Mouse (Mus musculus): ENCODE data around the gene Samd7. TPM values are rescaled to one million over a fixed set of nuclear protein-coding genes. Genes with fewer than 3 reads are reported as not detected.
A peak's percentile ranks its signal among the peaks of the same experiment; 100 is the strongest.

Samd7 gene
- polyA plus RNA-seq, 1 experiment from 2014 or later: not detected

DNA sequence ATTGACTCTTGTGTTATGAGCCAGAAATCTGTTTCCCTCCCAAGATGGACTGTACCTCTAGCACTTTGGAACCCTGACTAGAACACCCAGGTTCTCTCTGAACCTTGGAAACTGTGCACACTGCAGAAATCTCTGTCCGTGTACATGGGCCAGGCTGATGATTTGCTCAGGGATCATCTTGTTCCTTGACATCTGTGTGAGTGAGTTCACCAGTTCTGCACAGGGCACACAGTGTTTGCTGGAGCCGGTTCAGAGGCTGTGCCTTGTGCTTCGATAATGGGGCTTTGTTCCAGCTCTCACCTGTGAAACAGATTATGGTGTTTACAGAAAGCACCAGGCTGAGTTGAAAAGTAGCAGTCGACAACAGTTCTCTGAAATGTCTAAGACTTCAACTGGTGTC, 26.5 kb downstream of the Samd7 start:
- no peaks in the 10 kb centered on the region for H3K9me3 ChIP-seq (ENCODE audit: control insufficient read depth, low read length)
- no peak overlapping the region for H3K27ac ChIP-seq (ENCODE audit: low read length)
- H3K27me3 ChIP-seq (replicated peaks; ENCODE audit: control insufficient read depth, insufficient read depth, low read length): no peaks in the 10 kb centered on the region
- no peak overlapping the region for H3K4me3 ChIP-seq (ENCODE audit: low read length)
- ATAC-seq: peak; percentile 42; the same call in 1 of the 2 replicates
- H3K36me3 ChIP-seq (ENCODE audit: control insufficient read depth, insufficient read depth, low read length): no peaks in the 10 kb centered on the region
- no peaks in the 10 kb centered on the region for H3K4me1 ChIP-seq (ENCODE audit: control insufficient read depth, insufficient read depth, low read length)
- no peak overlapping the region for H3K4me2 ChIP-seq (ENCODE audit: low read depth, low read length)
- no peak overlapping the region for H3K9ac ChIP-seq (ENCODE audit: low read depth, low read length)
- 46% methylated on average over 4 of the region's 4 CpGs for WGBS

DNA sequence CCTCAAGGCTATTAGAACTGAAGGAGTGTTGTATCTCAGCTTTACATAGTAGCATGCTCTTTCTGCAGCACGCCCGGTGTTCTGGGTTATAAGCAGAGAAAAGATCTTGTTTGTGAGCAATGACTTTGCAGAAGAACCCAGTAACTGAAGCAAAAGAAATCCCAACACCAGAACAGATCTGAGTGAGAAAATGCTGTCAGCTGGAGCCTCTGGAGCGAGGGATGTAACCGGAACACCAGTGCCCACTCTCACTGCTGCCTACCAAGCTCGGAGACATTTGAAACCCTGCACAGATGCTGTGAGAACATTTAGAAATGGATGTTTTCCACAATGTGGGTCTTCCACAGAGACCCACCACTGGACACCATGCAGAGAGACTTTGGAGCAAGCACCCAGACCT, 28.6 kb downstream of the Samd7 start:
- Histone ChIP-seq H3K27me3 (replicated peaks; ENCODE audit: control insufficient read depth, insufficient read depth, low read length) (no peaks in the 10 kb centered on the region), H3K4me2 (ENCODE audit: low read depth, low read length) (no peak overlapping the region), H3K9ac (ENCODE audit: low read depth, low read length) (no peak overlapping the region), H3K36me3 (ENCODE audit: control insufficient read depth, insufficient read depth, low read length) (no peaks in the 10 kb centered on the region), H3K4me1 (ENCODE audit: control insufficient read depth, insufficient read depth, low read length) (no peaks in the 10 kb centered on the region), H3K9me3 (ENCODE audit: control insufficient read depth, low read length) (no peaks in the 10 kb centered on the region), H3K27ac (ENCODE audit: low read length) (no peak overlapping the region), H3K4me3 (ENCODE audit: low read length) (no peak overlapping the region)
- no peak for ATAC-seq
- WGBS: 93% methylated on average over 5 of the region's 5 CpGs

GRCm38 (mm10) chr3:30777984-30778383, 31.9 kb downstream of the Samd7 start:
- no peaks in the 10 kb centered on the region for H3K36me3 ChIP-seq (ENCODE audit: control insufficient read depth, insufficient read depth, low read length)
- ATAC-seq: no peak
- no peak overlapping the region for H3K27ac ChIP-seq (ENCODE audit: low read length)
- 67% methylated on average over 5 of the region's 5 CpGs for WGBS
- H3K4me3 ChIP-seq (ENCODE audit: low read length): no peak overlapping the region
- no peaks in the 10 kb centered on the region for H3K4me1 ChIP-seq (ENCODE audit: control insufficient read depth, insufficient read depth, low read length)
- H3K9me3 ChIP-seq (ENCODE audit: control insufficient read depth, low read length): no peaks in the 10 kb centered on the region
- H3K9ac ChIP-seq (ENCODE audit: low read depth, low read length): no peak overlapping the region
- no peak overlapping the region for H3K4me2 ChIP-seq (ENCODE audit: low read depth, low read length)
- no peaks in the 10 kb centered on the region for H3K27me3 ChIP-seq (replicated peaks; ENCODE audit: control insufficient read depth, insufficient read depth, low read length)

DNA sequence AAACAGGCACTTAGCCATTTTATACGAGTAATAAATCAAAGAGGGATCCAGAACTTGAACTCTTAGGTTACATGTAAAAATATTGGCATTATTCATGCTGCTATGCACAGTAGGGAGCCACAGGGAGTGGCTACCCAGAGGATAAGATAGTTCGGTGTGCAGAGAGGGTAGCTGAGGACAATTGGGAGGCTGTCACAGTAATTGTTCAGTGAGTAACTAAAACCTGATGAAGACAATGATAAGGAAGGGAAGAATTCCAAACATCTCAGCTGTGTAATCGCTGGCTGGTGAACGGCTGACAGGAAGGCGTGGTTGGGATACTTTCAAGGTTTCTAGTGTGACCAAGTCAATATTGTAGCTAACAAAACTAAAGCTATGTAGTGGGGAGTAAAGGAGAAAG, 42.4 kb downstream of the Samd7 start:
- no peaks in the 10 kb centered on the region for H3K36me3 ChIP-seq (ENCODE audit: control insufficient read depth, insufficient read depth, low read length)
- H3K4me1 ChIP-seq (ENCODE audit: control insufficient read depth, insufficient read depth, low read length): no peaks in the 10 kb centered on the region
- H3K4me3 ChIP-seq (ENCODE audit: low read length): no peak overlapping the region
- WGBS: 20% methylated on average over 5 of the region's 5 CpGs
- no peak overlapping the region for H3K27ac ChIP-seq (ENCODE audit: low read length)
- H3K9ac ChIP-seq (ENCODE audit: low read depth, low read length): no peak overlapping the region
- no peak overlapping the region for H3K4me2 ChIP-seq (ENCODE audit: low read depth, low read length)
- no peaks in the 10 kb centered on the region for H3K27me3 ChIP-seq (replicated peaks; ENCODE audit: control insufficient read depth, insufficient read depth, low read length)
- H3K9me3 ChIP-seq (ENCODE audit: control insufficient read depth, low read length): no peaks in the 10 kb centered on the region
- no peak for ATAC-seq

GRCm38 (mm10) chr3:30792737-30793402, 46.8 kb downstream of the Samd7 start, which contains the start of gene Sec62:
Gene Sec62 (plus strand): TSS chr3:30792875.
- peak; percentile 98 for ATAC-seq
- Histone ChIP-seq H3K4me1 (ENCODE audit: control insufficient read depth, insufficient read depth, low read length) (no peaks in the 10 kb centered on the region), H3K27ac (ENCODE audit: low read length) (peak within 1 kb of the TSS; percentile 85), H3K9ac (ENCODE audit: low read depth, low read length) (peak within 1 kb of the TSS; percentile 97), H3K4me2 (ENCODE audit: low read depth, low read length) (peak within 1 kb of the TSS; percentile 78), H3K27me3 (replicated peaks; ENCODE audit: control insufficient read depth, insufficient read depth, low read length) (no peaks in the 10 kb centered on the region), H3K4me3 (ENCODE audit: low read length) (peak within 1 kb of the TSS; percentile 96), H3K36me3 (ENCODE audit: control insufficient read depth, insufficient read depth, low read length) (no peaks in the 10 kb centered on the region), H3K9me3 (ENCODE audit: control insufficient read depth, low read length) (no peaks in the 10 kb centered on the region)
- under 1% methylated on average over 54 of the region's 62 CpGs for WGBS

DNA sequence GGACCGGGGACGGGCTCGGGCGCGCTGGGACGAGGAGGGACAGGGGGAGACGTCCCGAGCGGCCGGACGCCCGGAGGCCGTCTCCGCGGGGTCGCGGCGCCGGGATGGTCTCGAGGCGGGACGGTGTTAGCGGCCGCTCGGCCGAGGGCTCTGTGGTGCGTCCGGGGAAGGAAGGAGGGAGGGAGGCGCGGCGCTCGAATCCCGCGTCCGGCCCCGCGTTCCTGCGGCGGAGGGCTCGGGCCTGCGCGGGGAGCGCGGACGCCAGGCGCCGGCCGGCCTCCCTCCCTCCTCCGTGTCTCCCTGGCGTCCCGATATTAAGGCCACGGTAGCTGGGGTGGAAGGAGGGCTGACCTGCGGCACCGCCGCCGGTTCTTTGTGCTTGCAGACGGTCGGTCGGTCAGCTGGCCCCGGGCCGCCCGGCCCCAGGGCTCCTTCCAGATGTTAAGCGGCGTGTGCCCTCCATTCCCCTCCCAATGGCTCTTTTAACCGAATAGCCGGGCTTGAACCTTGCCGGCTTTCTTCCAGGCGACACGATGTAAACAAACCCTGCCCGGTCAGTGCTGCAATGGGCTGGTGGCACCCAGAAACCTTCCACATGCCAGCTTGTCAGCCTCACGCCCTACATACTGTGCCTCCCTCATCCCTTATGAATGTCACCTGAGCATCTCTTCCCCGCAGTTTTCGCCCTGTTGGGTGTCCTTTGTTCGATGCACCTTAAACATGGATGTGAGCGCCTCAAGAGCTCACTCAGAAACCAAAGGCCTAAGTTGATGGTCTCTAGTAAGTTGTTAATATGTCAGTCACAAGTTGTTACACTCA, 47.5 kb downstream of the Samd7 start:
- Histone ChIP-seq H3K4me2 (ENCODE audit: low read depth, low read length) (peak overlapping the region; percentile 78), H3K4me1 (ENCODE audit: control insufficient read depth, insufficient read depth, low read length) (no peaks in the 10 kb centered on the region), H3K9me3 (ENCODE audit: control insufficient read depth, low read length) (no peaks in the 10 kb centered on the region), H3K27me3 (replicated peaks; ENCODE audit: control insufficient read depth, insufficient read depth, low read length) (no peaks in the 10 kb centered on the region), H3K9ac (ENCODE audit: low read depth, low read length) (peak overlapping the region; percentile 97), H3K4me3 (ENCODE audit: low read length) (peak overlapping the region; percentile 96), H3K27ac (ENCODE audit: low read length) (peak overlapping the region; percentile 85), H3K36me3 (ENCODE audit: control insufficient read depth, insufficient read depth, low read length) (no peaks in the 10 kb centered on the region)
- ATAC-seq: peak; percentile 83
- under 1% methylated on average over 61 of the region's 75 CpGs for WGBS

DNA sequence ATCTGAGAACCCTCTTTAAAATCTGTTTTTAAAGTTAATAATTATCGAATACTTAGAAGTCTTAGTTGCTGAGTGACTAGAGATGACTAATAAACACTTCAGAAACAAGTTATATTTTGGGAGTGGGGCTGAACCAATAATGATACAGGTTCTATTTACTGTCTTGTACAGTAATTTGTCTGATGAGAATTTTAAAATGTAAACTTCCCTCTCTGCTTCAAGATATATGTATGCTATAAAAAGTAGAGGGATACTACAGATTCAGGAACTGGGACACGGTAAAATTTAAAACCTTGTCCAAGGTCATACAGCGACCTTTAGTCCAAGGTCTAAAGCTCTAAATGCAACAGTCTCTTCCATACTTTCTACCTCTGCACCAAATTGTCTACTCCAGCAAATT, 56.1 kb downstream of the Samd7 start:
- H3K36me3 ChIP-seq (ENCODE audit: control insufficient read depth, insufficient read depth, low read length): peaks cover 8% of the 10 kb centered on the region
- H3K9me3 ChIP-seq (ENCODE audit: control insufficient read depth, low read length): no peaks in the 10 kb centered on the region
- H3K4me2 ChIP-seq (ENCODE audit: low read depth, low read length): no peak overlapping the region
- no peak for ATAC-seq
- H3K27ac ChIP-seq (ENCODE audit: low read length): no peak overlapping the region
- no peak overlapping the region for H3K4me3 ChIP-seq (ENCODE audit: low read length)
- H3K4me1 ChIP-seq (ENCODE audit: control insufficient read depth, insufficient read depth, low read length): no peaks in the 10 kb centered on the region
- WGBS: 89% methylated on average over 3 of the region's 3 CpGs
- H3K9ac ChIP-seq (ENCODE audit: low read depth, low read length): no peak overlapping the region
- H3K27me3 ChIP-seq (replicated peaks; ENCODE audit: control insufficient read depth, insufficient read depth, low read length): no peaks in the 10 kb centered on the region

DNA sequence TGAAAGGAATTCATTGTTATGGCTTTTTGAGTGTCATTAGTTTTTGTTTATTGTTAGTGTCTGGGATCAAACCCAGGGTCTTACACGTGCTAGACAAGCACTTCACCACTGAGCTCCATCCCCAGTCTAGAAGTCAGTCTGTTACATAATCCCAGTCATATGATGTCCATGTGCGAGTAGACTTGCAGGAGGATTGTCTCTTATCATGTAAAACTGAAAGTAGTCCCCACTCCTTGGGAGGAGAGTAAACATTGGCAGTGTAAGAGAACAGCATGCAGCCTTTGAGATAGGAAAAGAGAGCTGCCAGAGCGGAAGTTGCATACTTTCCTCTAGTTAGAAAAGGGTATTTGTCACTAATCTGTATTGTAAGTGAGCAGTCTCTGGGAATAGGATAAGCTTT, 66.8 kb downstream of the Samd7 start:
- WGBS: 51% methylated on average over 3 of the region's 3 CpGs
- peak; percentile 89 for ATAC-seq
- no peak overlapping the region for H3K4me3 ChIP-seq (ENCODE audit: low read length)
- no peaks in the 10 kb centered on the region for H3K9me3 ChIP-seq (ENCODE audit: control insufficient read depth, low read length)
- no peaks in the 10 kb centered on the region; the same call in 1 of the 2 replicates for H3K36me3 ChIP-seq (ENCODE audit: control insufficient read depth, insufficient read depth, low read length)
- no peaks in the 10 kb centered on the region for H3K4me1 ChIP-seq (ENCODE audit: control insufficient read depth, insufficient read depth, low read length)
- H3K4me2 ChIP-seq (ENCODE audit: low read depth, low read length): no peak overlapping the region
- no peaks in the 10 kb centered on the region for H3K27me3 ChIP-seq (replicated peaks; ENCODE audit: control insufficient read depth, insufficient read depth, low read length)
- H3K9ac ChIP-seq (ENCODE audit: low read depth, low read length): no peak overlapping the region
- no peak overlapping the region for H3K27ac ChIP-seq (ENCODE audit: low read length)

Measured in intestine, embryonic 16.5 days (tissue).